Mouse (Mus musculus): Measurements from ENCODE around the gene Zfp423. TPM values are rescaled to one million over a fixed set of nuclear protein-coding genes. Genes with fewer than 3 reads are reported as not detected.

The Zfp423 gene
- polyA plus RNA-seq, 1 experiment from 2014 or later, result 5.8 TPM

GRCm38 (mm10) chr8:87742016-87742415, 217.4 kb downstream of the Zfp423 start:
- Histone ChIP-seq H3K4me3 (ENCODE audit: low read depth, low read length) (no peak overlapping the region), H3K9ac (ENCODE audit: low read depth, low read length) (no peak overlapping the region), H3K4me2 (no peak overlapping the region), H3K4me1 (replicated peaks; ENCODE audit: control insufficient read depth, insufficient read depth, low read length) (no peaks in the 10 kb centered on the region), H3K27ac (ENCODE audit: low read depth, low read length) (no peak overlapping the region), H3K36me3 (ENCODE audit: control insufficient read depth, insufficient read depth, low read length) (no peaks in the 10 kb centered on the region), H3K27me3 (replicated peaks; ENCODE audit: control insufficient read depth, insufficient read depth, low read length) (no peaks in the 10 kb centered on the region), H3K9me3 (ENCODE audit: control insufficient read depth, low read length) (no peaks in the 10 kb centered on the region)
- ATAC-seq (replicated peaks; ENCODE audit: low FRiP score), result no peak
- 90% methylated on average over 19 of the region's 19 CpGs for WGBS
- DNase-seq (ENCODE audit: low spot score), result no peak

DNA sequence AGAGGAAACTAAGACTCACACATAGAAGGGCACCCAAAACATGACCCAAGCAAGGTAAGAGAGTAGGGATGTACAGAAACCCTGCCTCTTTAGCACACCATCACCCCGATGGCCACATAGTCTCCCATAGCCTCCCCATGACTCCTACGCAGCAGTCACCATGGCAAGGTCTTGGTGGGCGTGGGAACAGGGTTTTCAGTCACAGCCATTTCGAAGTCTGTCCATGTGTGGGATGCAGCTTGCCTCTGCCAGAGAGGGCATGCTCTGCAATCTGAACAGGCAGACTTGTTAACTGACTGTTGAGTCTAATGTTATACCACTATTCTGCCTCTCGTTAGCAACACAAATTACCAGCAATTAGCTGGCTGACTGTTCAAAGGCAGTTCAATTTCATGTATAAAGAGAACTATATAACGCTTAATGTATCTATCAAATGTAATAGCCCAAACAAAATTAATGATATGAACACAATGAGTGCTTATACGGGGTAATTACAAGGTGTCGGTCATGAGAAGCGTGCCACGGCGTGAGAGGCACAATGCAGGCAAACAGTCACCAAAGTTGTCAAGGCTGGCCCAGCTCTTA, 218.4 kb downstream of the Zfp423 start:
- no peaks in the 10 kb centered on the region for H3K36me3 ChIP-seq (ENCODE audit: control insufficient read depth, insufficient read depth, low read length)
- H3K9me3 ChIP-seq (ENCODE audit: control insufficient read depth, low read length), result no peaks in the 10 kb centered on the region
- no peak overlapping the region for H3K4me2 ChIP-seq
- ATAC-seq (replicated peaks; ENCODE audit: low FRiP score) (no peak), DNase-seq (ENCODE audit: low spot score) (no peak)
- no peak overlapping the region for H3K4me3 ChIP-seq (ENCODE audit: low read depth, low read length)
- no peak overlapping the region for H3K27ac ChIP-seq (ENCODE audit: low read depth, low read length)
- 92% methylated on average over 11 of the region's 11 CpGs for WGBS
- H3K9ac ChIP-seq (ENCODE audit: low read depth, low read length), result no peak overlapping the region
- no peaks in the 10 kb centered on the region for H3K27me3 ChIP-seq (replicated peaks; ENCODE audit: control insufficient read depth, insufficient read depth, low read length)
- no peaks in the 10 kb centered on the region for H3K4me1 ChIP-seq (replicated peaks; ENCODE audit: control insufficient read depth, insufficient read depth, low read length)

GRCm38 (mm10) chr8:87737900-87738299, 221.5 kb downstream of the Zfp423 start:
- 80% methylated on average over 11 of the region's 11 CpGs for WGBS
- no peaks in the 10 kb centered on the region for H3K9me3 ChIP-seq (ENCODE audit: control insufficient read depth, low read length)
- no peak for ATAC-seq (replicated peaks; ENCODE audit: low FRiP score)

DNA sequence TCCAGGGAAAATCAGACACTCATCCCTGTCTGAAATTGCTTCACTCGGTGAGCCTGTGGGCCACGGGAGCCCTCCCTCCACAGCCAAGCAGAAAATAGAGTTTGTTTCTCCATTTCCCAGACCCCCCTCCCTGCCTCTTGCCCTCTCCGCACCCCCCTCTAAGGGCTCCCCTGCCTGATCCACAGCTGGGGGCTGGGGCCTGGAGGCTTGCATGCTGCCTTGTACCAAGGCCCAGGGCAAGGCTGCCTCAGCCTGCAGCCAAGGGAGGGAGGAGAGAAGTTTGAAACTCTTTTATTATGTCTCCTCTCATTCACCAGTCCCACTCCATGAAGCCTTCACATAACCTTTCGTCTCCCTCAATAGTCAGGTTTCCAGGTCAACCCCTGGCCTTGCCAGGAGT, 224.5 kb downstream of the Zfp423 start:
- no peak for ATAC-seq (replicated peaks; ENCODE audit: low FRiP score)
- Histone ChIP-seq H3K27ac (ENCODE audit: low read depth, low read length) (no peak overlapping the region), H3K9me3 (ENCODE audit: control insufficient read depth, low read length) (no peaks in the 10 kb centered on the region), H3K27me3 (replicated peaks; ENCODE audit: control insufficient read depth, insufficient read depth, low read length) (no peaks in the 10 kb centered on the region), H3K4me2 (no peak overlapping the region), H3K9ac (ENCODE audit: low read depth, low read length) (no peak overlapping the region), H3K4me1 (replicated peaks; ENCODE audit: control insufficient read depth, insufficient read depth, low read length) (peaks cover 2% of the 10 kb centered on the region; the same call in 1 of the 2 replicates), H3K4me3 (ENCODE audit: low read depth, low read length) (no peak overlapping the region), H3K36me3 (ENCODE audit: control insufficient read depth, insufficient read depth, low read length) (no peaks in the 10 kb centered on the region; the same call in 1 of the 2 replicates)
- DNase-seq (ENCODE audit: low spot score), result no peak
- WGBS, result 65% methylated on average over 4 of the region's 4 CpGs

More at GRCm38 (mm10) chr8:87737900-87738299, 221.5 kb downstream of the Zfp423 start:
- no peak overlapping the region for H3K4me3 ChIP-seq (ENCODE audit: low read depth, low read length)
- H3K27ac ChIP-seq (ENCODE audit: low read depth, low read length), result no peak overlapping the region
- H3K9ac ChIP-seq (ENCODE audit: low read depth, low read length), result no peak overlapping the region
- H3K27me3 ChIP-seq (replicated peaks; ENCODE audit: control insufficient read depth, insufficient read depth, low read length), result no peaks in the 10 kb centered on the region
- peaks cover 2% of the 10 kb centered on the region; the same call in 1 of the 2 replicates for H3K4me1 ChIP-seq (replicated peaks; ENCODE audit: control insufficient read depth, insufficient read depth, low read length)
- no peaks in the 10 kb centered on the region for H3K36me3 ChIP-seq (ENCODE audit: control insufficient read depth, insufficient read depth, low read length)
- H3K4me2 ChIP-seq, result no peak overlapping the region
- no peak for DNase-seq (ENCODE audit: low spot score)

GRCm38 (mm10) chr8:87734496-87734895, 224.9 kb downstream of the Zfp423 start:
- H3K9me3 ChIP-seq (ENCODE audit: control insufficient read depth, low read length), result no peaks in the 10 kb centered on the region
- no peaks in the 10 kb centered on the region for H3K27me3 ChIP-seq (replicated peaks; ENCODE audit: control insufficient read depth, insufficient read depth, low read length)
- no peak overlapping the region for H3K9ac ChIP-seq (ENCODE audit: low read depth, low read length)
- H3K4me1 ChIP-seq (replicated peaks; ENCODE audit: control insufficient read depth, insufficient read depth, low read length), result peaks cover 2% of the 10 kb centered on the region; the same call in 1 of the 2 replicates
- H3K36me3 ChIP-seq (ENCODE audit: control insufficient read depth, insufficient read depth, low read length), result no peaks in the 10 kb centered on the region; the same call in 1 of the 2 replicates
- DNase-seq (ENCODE audit: low spot score), result no peak
- ATAC-seq (replicated peaks; ENCODE audit: low FRiP score), result no peak
- WGBS, result 53% methylated on average over 7 of the region's 7 CpGs
- H3K4me2 ChIP-seq, result no peak overlapping the region
- no peak overlapping the region for H3K4me3 ChIP-seq (ENCODE audit: low read depth, low read length)
- no peak overlapping the region for H3K27ac ChIP-seq (ENCODE audit: low read depth, low read length)

- Histone ChIP-seq H3K4me3 (ENCODE audit: low read depth, low read length) (no peak overlapping the region), H3K9me3 (ENCODE audit: control insufficient read depth, low read length) (no peaks in the 10 kb centered on the region), H3K27me3 (replicated peaks; ENCODE audit: control insufficient read depth, insufficient read depth, low read length) (no peaks in the 10 kb centered on the region), H3K9ac (ENCODE audit: low read depth, low read length) (no peak overlapping the region), H3K4me2 (no peak overlapping the region), H3K4me1 (replicated peaks; ENCODE audit: control insufficient read depth, insufficient read depth, low read length) (peaks cover 2% of the 10 kb centered on the region; the same call in 1 of the 2 replicates), H3K27ac (ENCODE audit: low read depth, low read length) (no peak overlapping the region), H3K36me3 (ENCODE audit: control insufficient read depth, insufficient read depth, low read length) (no peaks in the 10 kb centered on the region; the same call in 1 of the 2 replicates)
- no peak for ATAC-seq (replicated peaks; ENCODE audit: low FRiP score)
- no peak for DNase-seq (ENCODE audit: low spot score)
- WGBS, result 91% methylated on average over 12 of the region's 12 CpGs
Measured at GRCm38 (mm10) chr8:87731062-87731461, 228.3 kb downstream of the Zfp423 start.

GRCm38 (mm10) chr8:87723015-87723414, 236.4 kb downstream of the Zfp423 start:
- H3K9me3 ChIP-seq (ENCODE audit: control insufficient read depth, low read length), result no peaks in the 10 kb centered on the region
- H3K4me1 ChIP-seq (replicated peaks; ENCODE audit: control insufficient read depth, insufficient read depth, low read length), result no peaks in the 10 kb centered on the region
- no peak overlapping the region for H3K9ac ChIP-seq (ENCODE audit: low read depth, low read length)
- DNase-seq (ENCODE audit: low spot score) (no peak), ATAC-seq (replicated peaks; ENCODE audit: low FRiP score) (no peak)
- no peaks in the 10 kb centered on the region for H3K36me3 ChIP-seq (ENCODE audit: control insufficient read depth, insufficient read depth, low read length)
- no peak overlapping the region for H3K4me3 ChIP-seq (ENCODE audit: low read depth, low read length)
- WGBS, result 78% methylated on average over 8 of the region's 8 CpGs
- H3K27me3 ChIP-seq (replicated peaks; ENCODE audit: control insufficient read depth, insufficient read depth, low read length), result no peaks in the 10 kb centered on the region
- no peak overlapping the region for H3K4me2 ChIP-seq
- H3K27ac ChIP-seq (ENCODE audit: low read depth, low read length), result no peak overlapping the region

DNA sequence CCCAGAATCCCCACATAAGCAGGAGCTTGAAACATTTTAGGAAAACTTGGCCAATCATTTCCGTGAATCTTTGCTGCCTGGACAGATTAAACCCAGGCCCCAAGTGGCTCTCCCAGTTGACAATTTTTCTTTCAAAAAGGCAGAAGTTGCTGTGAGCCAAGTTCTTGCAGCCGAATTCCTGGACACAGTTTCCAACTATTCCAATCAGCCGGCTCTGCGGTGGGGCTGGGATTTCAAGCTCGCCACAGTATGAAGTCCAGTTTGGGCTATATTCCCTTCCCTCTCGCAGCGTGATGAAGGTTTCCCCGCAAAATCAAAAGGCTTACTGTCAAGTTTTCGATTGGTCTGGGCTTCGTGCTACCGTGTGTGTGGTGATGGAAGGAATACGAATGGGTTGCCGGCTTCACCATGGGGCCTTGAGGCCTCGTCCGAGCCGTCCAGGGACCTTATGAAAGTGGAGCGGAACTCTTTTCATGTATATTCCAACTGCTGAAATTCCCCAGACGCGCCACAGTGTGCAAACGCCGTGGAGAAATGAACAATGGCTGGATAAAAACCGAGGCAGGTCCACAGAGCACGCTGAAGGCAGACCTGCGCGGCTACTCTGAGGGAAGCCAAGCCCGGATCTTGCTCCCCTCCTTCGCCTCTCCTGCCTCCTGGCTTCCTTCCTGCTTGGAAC, 240.1 kb downstream of the Zfp423 start:
- Histone ChIP-seq H3K36me3 (ENCODE audit: control insufficient read depth, insufficient read depth, low read length) (no peaks in the 10 kb centered on the region), H3K9me3 (ENCODE audit: control insufficient read depth, low read length) (no peaks in the 10 kb centered on the region), H3K4me2 (no peak overlapping the region), H3K27ac (ENCODE audit: low read depth, low read length) (no peak overlapping the region), H3K4me1 (replicated peaks; ENCODE audit: control insufficient read depth, insufficient read depth, low read length) (no peaks in the 10 kb centered on the region), H3K27me3 (replicated peaks; ENCODE audit: control insufficient read depth, insufficient read depth, low read length) (no peaks in the 10 kb centered on the region), H3K4me3 (ENCODE audit: low read depth, low read length) (no peak overlapping the region), H3K9ac (ENCODE audit: low read depth, low read length) (no peak overlapping the region)
- no peak for DNase-seq (ENCODE audit: low spot score)
- 81% methylated on average over 27 of the region's 27 CpGs for WGBS
- ATAC-seq (replicated peaks; ENCODE audit: low FRiP score), result no peak

DNA sequence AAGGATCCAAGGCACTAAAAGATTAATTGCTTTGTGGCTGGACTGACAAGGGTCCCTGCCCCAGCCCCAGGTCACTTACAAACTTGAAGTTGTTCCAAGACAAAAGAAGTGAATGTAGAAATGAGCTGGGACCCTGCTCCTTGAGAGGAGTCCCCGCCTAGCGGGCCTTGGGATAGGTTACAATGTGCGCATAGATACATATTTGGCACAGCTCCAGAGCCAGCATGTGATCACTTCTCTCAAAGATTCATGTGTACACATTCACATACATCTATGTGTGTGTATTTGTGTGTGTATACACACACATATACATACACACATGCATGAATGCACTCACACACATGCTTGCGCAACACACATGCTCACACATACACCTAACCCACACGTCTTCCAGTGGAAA, 241.9 kb downstream of the Zfp423 start:
- H3K4me3 ChIP-seq (ENCODE audit: low read depth, low read length), result no peak overlapping the region
- DNase-seq (ENCODE audit: low spot score) (no peak), ATAC-seq (replicated peaks; ENCODE audit: low FRiP score) (no peak)
- H3K27me3 ChIP-seq (replicated peaks; ENCODE audit: control insufficient read depth, insufficient read depth, low read length), result no peaks in the 10 kb centered on the region
- H3K9ac ChIP-seq (ENCODE audit: low read depth, low read length), result no peak overlapping the region
- no peak overlapping the region for H3K27ac ChIP-seq (ENCODE audit: low read depth, low read length)
- H3K9me3 ChIP-seq (ENCODE audit: control insufficient read depth, low read length), result no peaks in the 10 kb centered on the region
- 85% methylated on average over 5 of the region's 5 CpGs for WGBS
- no peak overlapping the region for H3K4me2 ChIP-seq
- H3K36me3 ChIP-seq (ENCODE audit: control insufficient read depth, insufficient read depth, low read length), result no peaks in the 10 kb centered on the region
- H3K4me1 ChIP-seq (replicated peaks; ENCODE audit: control insufficient read depth, insufficient read depth, low read length), result no peaks in the 10 kb centered on the region

All from liver, embryonic 11.5 days (tissue).